Mouse (Mus musculus) MEL (cell line): ENCODE results near the gene Olfr1136. TPM values are rescaled to one million over a fixed set of nuclear protein-coding genes. Genes with fewer than 3 reads are reported as not detected.

ENCODE experiments used
- DNase-seq: peaks from one replicate; pipeline ENCODE4 v3.0.0; 2011; ENCODE audit warnings: low read depth, low spot score
- H3K27ac ChIP-seq: 2 replicates; pipeline ENCODE4 v1.5.1; 2012; ENCODE audit warnings: low read depth, mild to moderate bottlenecking, control low read depth, low read length, moderate library complexity; ENCODE audit not compliant: control insufficient read depth
- H3K27me3 ChIP-seq, 2 experiments: fragments of 150-350 bp in 1 of 2; sonication (generic) in 1 of 2; 2 replicates each; pipeline ENCODE4 v1.6.1; 2012; ENCODE audit warnings: low read length in 2 of 2, mild to moderate bottlenecking in 2 of 2, improper control_type of control experiment in 1 of 2, moderate library complexity in 1 of 2; ENCODE audit not compliant: insufficient read depth in 2 of 2, control insufficient read depth in 1 of 2
- H3K36me3 ChIP-seq, 2 experiments: 2 replicates each; pipeline ENCODE4 v1.6.1; 2012 to 2014; ENCODE audit warnings: low read length in 2 of 2, improper control_type of control experiment in 1 of 2, inconsistent platforms in 1 of 2, mild to moderate bottlenecking in 1 of 2; ENCODE audit not compliant: insufficient read depth in 2 of 2, control insufficient read depth in 1 of 2
- H3K4me1 ChIP-seq, 2 experiments: fragments of 150-350 bp in 1 of 2; sonication (generic) in 1 of 2; 2 replicates each; pipeline ENCODE4 v1.6.1; 2012; ENCODE audit warnings: low read length in 2 of 2, improper control_type of control experiment in 1 of 2, mild to moderate bottlenecking in 1 of 2; ENCODE audit not compliant: insufficient read depth in 2 of 2, control insufficient read depth in 1 of 2
- H3K4me3 ChIP-seq, 2 experiments: fragments of 150-350 bp in 1 of 2; sonication (generic) in 1 of 2; 2 replicates each; pipeline ENCODE4 v1.5.1; 2012; ENCODE audit warnings: low read depth in 2 of 2, low read length in 2 of 2, mild to moderate bottlenecking in 2 of 2, moderate library complexity in 2 of 2, control low read depth in 1 of 2, improper control_type of control experiment in 1 of 2; ENCODE audit not compliant: control insufficient read depth in 1 of 2, insufficient read depth in 1 of 2
- H3K79me2 ChIP-seq: 2 replicates; pipeline ENCODE4 v1.6.1; 2012; ENCODE audit warnings: mild to moderate bottlenecking, low read length, moderate library complexity; ENCODE audit not compliant: control insufficient read depth, poor library complexity, insufficient read depth
- H3K9ac ChIP-seq: 2 replicates; pipeline ENCODE4 v1.6.1; 2012; ENCODE audit warnings: low read depth, mild to moderate bottlenecking, control low read depth, low read length, moderate library complexity; ENCODE audit not compliant: control insufficient read depth, poor library complexity, severe bottlenecking
- H3K9me3 ChIP-seq: fragments of 150-350 bp; sonication (generic); replicated peaks from 2 replicates; pipeline ENCODE4 v1.6.1; 2012; ENCODE audit warnings: mild to moderate bottlenecking, low read length, improper control_type of control experiment, moderate library complexity; ENCODE audit not compliant: insufficient read depth
- BHLHE40 ChIP-seq: IDR thresholded peaks from 2 replicates; pipeline ENCODE4 v1.6.1; 2012; ENCODE audit warnings: low read depth, mild to moderate bottlenecking, inconsistent platforms, low read length, improper control_type of control experiment, borderline replicate concordance
- CHD1 ChIP-seq: IDR thresholded peaks from 2 replicates; pipeline ENCODE4 v1.6.1; 2012; ENCODE audit warnings: low read depth, mild to moderate bottlenecking, inconsistent platforms, low read length, improper control_type of control experiment
- CHD2 ChIP-seq: IDR thresholded peaks from 2 replicates; pipeline ENCODE4 v1.6.1; 2011; ENCODE audit warnings: low read length, improper control_type of control experiment
- CTCF ChIP-seq, 3 experiments: IDR thresholded peaks in 2 of 3; conservative IDR thresholded peaks in 1 of 3; 2 replicates each; pipeline ENCODE4 v1.5.1; 2011 to 2012; ENCODE audit warnings: low read length in 3 of 3, low read depth in 2 of 3, mild to moderate bottlenecking in 2 of 3, improper control_type of control experiment in 1 of 3, inconsistent platforms in 1 of 3, mixed read lengths in 1 of 3, moderate library complexity in 1 of 3; ENCODE audit not compliant: control insufficient read depth in 1 of 3, insufficient read depth in 1 of 3, poor library complexity in 1 of 3, severe bottlenecking in 1 of 3
- ELF1 ChIP-seq: IDR thresholded peaks from 2 replicates; pipeline ENCODE4 v1.6.1; 2014; ENCODE audit warnings: low read depth, mild to moderate bottlenecking, inconsistent platforms, low read length, improper control_type of control experiment, moderate library complexity
- EP300 ChIP-seq, 2 experiments: IDR thresholded peaks; 2 replicates each; pipeline ENCODE4 v1.6.1; 2011; ENCODE audit warnings: improper control_type of control experiment in 2 of 2, low read length in 2 of 2, low read depth in 1 of 2, mild to moderate bottlenecking in 1 of 2
- ETS1 ChIP-seq: IDR thresholded peaks from 2 replicates; pipeline ENCODE4 v1.6.1; 2012; ENCODE audit warnings: low read depth, mild to moderate bottlenecking, inconsistent platforms, low read length, improper control_type of control experiment, moderate library complexity
- GABPA ChIP-seq: IDR thresholded peaks from 2 replicates; pipeline ENCODE4 v1.6.1; 2012; ENCODE audit warnings: low read depth, mild to moderate bottlenecking, inconsistent platforms, low read length, improper control_type of control experiment, moderate library complexity
- HCFC1 ChIP-seq: IDR thresholded peaks from 2 replicates; pipeline ENCODE4 v1.6.1; 2012; ENCODE audit warnings: low read depth, mild to moderate bottlenecking, inconsistent platforms, low read length, improper control_type of control experiment, moderate library complexity
- MAFK ChIP-seq: IDR thresholded peaks from 2 replicates; pipeline ENCODE4 v1.6.1; 2011; ENCODE audit warnings: low read depth, mild to moderate bottlenecking, low read length, improper control_type of control experiment, borderline replicate concordance
- MAX ChIP-seq: IDR thresholded peaks from 2 replicates; pipeline ENCODE4 v1.6.1; 2011; ENCODE audit warnings: low read length, improper control_type of control experiment
- MAZ ChIP-seq: IDR thresholded peaks from 2 replicates; pipeline ENCODE4 v1.6.1; 2012; ENCODE audit warnings: low read depth, mild to moderate bottlenecking, inconsistent platforms, low read length, improper control_type of control experiment
- MEF2A ChIP-seq: IDR thresholded peaks from 2 replicates; pipeline ENCODE4 v1.6.1; 2014; ENCODE audit warnings: low read depth, mild to moderate bottlenecking, inconsistent platforms, low read length, improper control_type of control experiment; ENCODE audit not compliant: poor library complexity, insufficient replicate concordance, severe bottlenecking; ENCODE audit errors: extremely low read depth
- MXI1 ChIP-seq: IDR thresholded peaks from 2 replicates; pipeline ENCODE4 v1.6.1; 2011; ENCODE audit warnings: mild to moderate bottlenecking, low read depth, low read length, improper control_type of control experiment
- NRF1 ChIP-seq: IDR thresholded peaks from 2 replicates; pipeline ENCODE4 v1.6.1; 2014; ENCODE audit warnings: low read depth, mild to moderate bottlenecking, inconsistent platforms, low read length, improper control_type of control experiment, moderate library complexity; ENCODE audit not compliant: poor library complexity, insufficient read depth, severe bottlenecking
- RCOR1 ChIP-seq: IDR thresholded peaks from 2 replicates; pipeline ENCODE4 v1.6.1; 2012; ENCODE audit warnings: low read depth, mild to moderate bottlenecking, inconsistent platforms, low read length, improper control_type of control experiment
- SIN3A ChIP-seq: IDR thresholded peaks from 2 replicates; pipeline ENCODE4 v1.6.1; 2012; ENCODE audit warnings: low read length, improper control_type of control experiment, inconsistent platforms
- USF1 ChIP-seq: IDR thresholded peaks from 2 replicates; pipeline ENCODE4 v1.6.1; 2014; ENCODE audit warnings: low read depth, mild to moderate bottlenecking, inconsistent platforms, low read length, improper control_type of control experiment, moderate library complexity
- USF2 ChIP-seq, 2 experiments: IDR thresholded peaks; 2 replicates each; pipeline ENCODE4 v1.6.1; 2011 to 2012; ENCODE audit warnings: improper control_type of control experiment in 2 of 2, low read length in 2 of 2, borderline replicate concordance in 1 of 2, inconsistent platforms in 1 of 2, low read depth in 1 of 2, mild to moderate bottlenecking in 1 of 2; ENCODE audit not compliant: insufficient read depth in 1 of 2
- ZC3H11A ChIP-seq: IDR thresholded peaks from 2 replicates; pipeline ENCODE4 v1.6.1; 2012; ENCODE audit warnings: low read depth, mild to moderate bottlenecking, inconsistent platforms, low read length, improper control_type of control experiment
- ZKSCAN1 ChIP-seq: IDR thresholded peaks from 2 replicates; pipeline ENCODE4 v1.6.1; 2012; ENCODE audit warnings: low read depth, mild to moderate bottlenecking, inconsistent platforms, low read length, improper control_type of control experiment, moderate library complexity
- ZMIZ1 ChIP-seq: IDR thresholded peaks from 2 replicates; pipeline ENCODE4 v1.6.1; 2012; ENCODE audit warnings: low read depth, mild to moderate bottlenecking, inconsistent platforms, low read length, improper control_type of control experiment, moderate library complexity
- ZNF384 ChIP-seq: IDR thresholded peaks from 2 replicates; pipeline ENCODE4 v1.6.1; 2012; ENCODE audit warnings: low read depth, mild to moderate bottlenecking, inconsistent platforms, low read length, improper control_type of control experiment
- polyA plus RNA-seq, 2 experiments: library from polyadenylated mRNA; stranded (reverse) in 1 of 2; unstranded in 1 of 2; fragments of >175 nt in 1 of 2; fragments of >200 nt in 1 of 2; gene quantifications; 2 replicates each; pipeline versions ENCODE4 v1.2.1 to v1.2.4; 2012; ENCODE audit warnings: low replicate concordance in 2 of 2, low read depth in 1 of 2; ENCODE audit not compliant: insufficient read length in 2 of 2, insufficient read depth in 1 of 2, missing spikeins in 1 of 2
- total RNA-seq: library from RNA; depleted of rRNA; stranded (reverse); fragments of 300-350 nt; gene quantifications from 2 replicates; pipeline ENCODE4 v1.2.3, GENCODE M21; 2012; rRNA removed

Gene Olfr1136
- total RNA-seq, result not detected in 2 replicates
- polyA plus RNA-seq, result not detected

DNA sequence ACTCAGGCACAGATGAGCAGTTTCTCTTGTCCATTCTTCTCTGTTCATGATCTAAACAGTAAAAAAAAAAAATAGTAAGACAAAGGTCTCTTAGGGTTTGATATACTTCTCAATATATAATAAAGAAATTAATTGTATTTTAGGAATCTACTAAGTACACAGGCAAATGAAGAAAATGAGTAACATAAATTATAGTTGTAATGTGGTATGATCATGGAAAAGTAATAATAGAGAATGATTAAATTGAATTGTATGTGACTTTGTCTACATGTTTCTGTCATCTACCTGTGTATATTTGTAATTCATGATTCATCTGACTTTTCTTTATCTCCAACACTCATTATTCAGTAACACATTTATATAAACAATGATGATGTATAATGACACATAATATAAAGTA lies at the start of gene Olfr1136:
Gene Olfr1136 (minus strand): TSS at position 101 of the 400 bp plus-strand sequence.
- TF ChIP-seq MXI1 (no peak), CTCF (IDR thresholded peaks at IDR 0.05 in 2 of 3, conservative IDR thresholded peaks at IDR 0.05 in 1 of 3; ENCODE audit: control insufficient read depth in 1 of 3, insufficient read depth in 1 of 3, low read depth in 2 of 3, low read length in 3 of 3, poor library complexity in 1 of 3, severe bottlenecking in 1 of 3) (no peak), RCOR1 (no peak), NRF1 (no peak), CHD2 (no peak)
- Histone ChIP-seq H3K27ac (no peak within 1 kb of the TSS), H3K36me3 (no peaks in the 10 kb centered on the region), H3K4me3 (no peak within 1 kb of the TSS), H3K27me3 (no peaks in the 10 kb centered on the region), H3K9ac (no peak within 1 kb of the TSS), H3K4me1 (no peaks in the 10 kb centered on the region), H3K9me3 (no peaks in the 10 kb centered on the region), H3K79me2 (no peaks in the 10 kb centered on the region)
- DNase-seq, result no peak

DNA sequence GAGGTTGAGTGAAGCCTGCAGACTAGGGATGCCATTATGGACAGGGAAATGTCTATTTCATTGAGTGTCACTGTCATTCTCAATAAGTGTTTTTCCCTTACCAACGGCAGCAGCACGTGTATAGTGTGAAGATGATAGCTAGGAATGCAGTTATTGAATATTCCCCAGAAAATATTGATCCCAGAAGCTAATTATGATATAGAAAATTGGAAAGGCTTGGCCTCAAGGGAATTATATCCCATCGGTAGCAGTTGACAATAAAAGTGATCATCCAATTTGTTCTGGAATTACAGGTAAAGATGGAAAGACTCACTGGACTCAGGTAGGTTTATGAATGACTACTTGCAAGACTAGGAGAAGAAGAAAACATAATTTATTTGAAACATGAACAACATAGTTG lies 49.7 kb upstream of the Olfr1136 start, which contains the start of gene Olfr1140:
Gene Olfr1140 (plus strand): TSS at position 301 of the 400 bp plus-strand sequence.
- DNase-seq, result no peak
- H3K9ac ChIP-seq, result no peak within 1 kb of the TSS
- no peaks in the 10 kb centered on the region for H3K79me2 ChIP-seq
- TF ChIP-seq ZKSCAN1 (no peak), BHLHE40 (no peak), SIN3A (no peak), ZMIZ1 (no peak), HCFC1 (no peak), ZC3H11A (no peak), USF1 (no peak), CHD1 (no peak), USF2 (IDR thresholded peaks at IDR 0.05; ENCODE audit: borderline replicate concordance in 1 of 2, insufficient read depth in 1 of 2, low read depth in 1 of 2, low read length in 2 of 2) (no peak), ZNF384 (no peak), GABPA (no peak), MEF2A (no peak), MAFK (no peak), MAZ (no peak), MAX (no peak), EP300 (IDR thresholded peaks at IDR 0.05; ENCODE audit: low read depth in 1 of 2, low read length in 2 of 2) (no peak), RCOR1 (no peak), ETS1 (no peak), ELF1 (no peak)
- H3K4me3 ChIP-seq, result no peak within 1 kb of the TSS
- H3K36me3 ChIP-seq, result no peaks in the 10 kb centered on the region
- H3K9me3 ChIP-seq, result no peaks in the 10 kb centered on the region
- no peaks in the 10 kb centered on the region for H3K4me1 ChIP-seq
- H3K27me3 ChIP-seq, result no peaks in the 10 kb centered on the region
- H3K27ac ChIP-seq, result no peak within 1 kb of the TSS
